Mouse (Mus musculus): ENCODE data around the gene Tnks2. TPM values are rescaled to one million over a fixed set of nuclear protein-coding genes. Genes with fewer than 3 reads are reported as not detected.
A peak's percentile ranks its signal among the peaks of the same experiment; 100 is the strongest.

Gene Tnks2
- polyA plus RNA-seq, 1 experiment from 2014 or later: 80.8 TPM

GRCm38 (mm10) chr19:36913064-36913463 lies 79.0 kb downstream of the Tnks2 start:
- 74% methylated on average over 7 of the region's 7 CpGs for WGBS
- H3K27me3 ChIP-seq (ENCODE audit: control insufficient read depth, insufficient read depth, low read length): peaks cover 5% of the 10 kb centered on the region; the same call in 1 of the 2 replicates
- no peaks in the 10 kb centered on the region for H3K4me1 ChIP-seq (replicated peaks; ENCODE audit: control insufficient read depth, insufficient read depth, low read length)
- H3K27ac ChIP-seq (ENCODE audit: low read depth, low read length): no peak overlapping the region
- no peaks in the 10 kb centered on the region for H3K36me3 ChIP-seq (ENCODE audit: control insufficient read depth, insufficient read depth, low read length)
- no peak for ATAC-seq (ENCODE audit: low FRiP score)
- no peak for DNase-seq (ENCODE audit: low spot score)
- no peak overlapping the region for H3K9ac ChIP-seq (ENCODE audit: low read depth, low read length)
- H3K4me3 ChIP-seq (ENCODE audit: low read depth, low read length): no peak overlapping the region
- H3K4me2 ChIP-seq (replicated peaks; ENCODE audit: low read depth, low read length): no peak overlapping the region
- no peaks in the 10 kb centered on the region for H3K9me3 ChIP-seq (ENCODE audit: control insufficient read depth, low read length)

- no peaks in the 10 kb centered on the region for H3K36me3 ChIP-seq (ENCODE audit: control insufficient read depth, insufficient read depth, low read length)
- DNase-seq (ENCODE audit: low spot score) (no peak), ATAC-seq (ENCODE audit: low FRiP score) (no peak)
- no peak overlapping the region for H3K4me2 ChIP-seq (replicated peaks; ENCODE audit: low read depth, low read length)
- WGBS: 80% methylated on average over 4 of the region's 4 CpGs
- no peaks in the 10 kb centered on the region for H3K9me3 ChIP-seq (ENCODE audit: control insufficient read depth, low read length)
- H3K27ac ChIP-seq (ENCODE audit: low read depth, low read length): no peak overlapping the region
- no peak overlapping the region for H3K4me3 ChIP-seq (ENCODE audit: low read depth, low read length)
- H3K4me1 ChIP-seq (replicated peaks; ENCODE audit: control insufficient read depth, insufficient read depth, low read length): no peaks in the 10 kb centered on the region
- no peak overlapping the region for H3K9ac ChIP-seq (ENCODE audit: low read depth, low read length)
- H3K27me3 ChIP-seq (ENCODE audit: control insufficient read depth, insufficient read depth, low read length): peaks cover 2% of the 10 kb centered on the region; the same call in 1 of the 2 replicates
Measured at GRCm38 (mm10) chr19:36916206-36916605, 82.2 kb downstream of the Tnks2 start.

- H3K27me3 ChIP-seq (ENCODE audit: control insufficient read depth, insufficient read depth, low read length): no peaks in the 10 kb centered on the region
- no peaks in the 10 kb centered on the region for H3K36me3 ChIP-seq (ENCODE audit: control insufficient read depth, insufficient read depth, low read length)
- 94% methylated on average over 1 of the region's 1 CpGs for WGBS
- ATAC-seq (ENCODE audit: low FRiP score) (no peak), DNase-seq (ENCODE audit: low spot score) (no peak)
- H3K4me2 ChIP-seq (replicated peaks; ENCODE audit: low read depth, low read length): no peak overlapping the region
- no peak overlapping the region for H3K9ac ChIP-seq (ENCODE audit: low read depth, low read length)
- H3K27ac ChIP-seq (ENCODE audit: low read depth, low read length): no peak overlapping the region
- H3K9me3 ChIP-seq (ENCODE audit: control insufficient read depth, low read length): no peaks in the 10 kb centered on the region
- H3K4me3 ChIP-seq (ENCODE audit: low read depth, low read length): 0 out of 2 replicates have a peak overlapping the region, but pooled peaks have one; percentile 6
- H3K4me1 ChIP-seq (replicated peaks; ENCODE audit: control insufficient read depth, insufficient read depth, low read length): no peaks in the 10 kb centered on the region
Measured at GRCm38 (mm10) chr19:36916876-36917389, 82.9 kb downstream of the Tnks2 start.

GRCm38 (mm10) chr19:36918441-36919301 lies 84.6 kb downstream of the Tnks2 start:
- Histone ChIP-seq H3K4me1 (replicated peaks; ENCODE audit: control insufficient read depth, insufficient read depth, low read length) (no peaks in the 10 kb centered on the region), H3K9ac (ENCODE audit: low read depth, low read length) (peak overlapping the region; percentile 94), H3K4me3 (ENCODE audit: low read depth, low read length) (peak overlapping the region; percentile 88), H3K27me3 (ENCODE audit: control insufficient read depth, insufficient read depth, low read length) (no peaks in the 10 kb centered on the region), H3K27ac (ENCODE audit: low read depth, low read length) (peak overlapping the region; percentile 91), H3K9me3 (ENCODE audit: control insufficient read depth, low read length) (no peaks in the 10 kb centered on the region), H3K4me2 (replicated peaks; ENCODE audit: low read depth, low read length) (peak overlapping the region; percentile 63), H3K36me3 (ENCODE audit: control insufficient read depth, insufficient read depth, low read length) (no peaks in the 10 kb centered on the region)
- peak; percentile 90 for ATAC-seq (ENCODE audit: low FRiP score)
- peak; percentile 85 for DNase-seq (ENCODE audit: low spot score)
- WGBS: 0% methylated on average over 70 of the region's 85 CpGs

GRCm38 (mm10) chr19:36919466-36919865 lies 85.4 kb downstream of the Tnks2 start, which contains the start of gene Fgfbp3:
Gene Fgfbp3, minus strand, starts transcription at chr19:36919615.
- Histone ChIP-seq H3K27me3 (ENCODE audit: control insufficient read depth, insufficient read depth, low read length) (no peaks in the 10 kb centered on the region), H3K9ac (ENCODE audit: low read depth, low read length) (peak within 1 kb of the TSS; percentile 94), H3K4me2 (replicated peaks; ENCODE audit: low read depth, low read length) (peak within 1 kb of the TSS; percentile 63), H3K4me1 (replicated peaks; ENCODE audit: control insufficient read depth, insufficient read depth, low read length) (no peaks in the 10 kb centered on the region), H3K36me3 (ENCODE audit: control insufficient read depth, insufficient read depth, low read length) (no peaks in the 10 kb centered on the region), H3K9me3 (ENCODE audit: control insufficient read depth, low read length) (no peaks in the 10 kb centered on the region), H3K4me3 (ENCODE audit: low read depth, low read length) (peak within 1 kb of the TSS; percentile 88), H3K27ac (ENCODE audit: low read depth, low read length) (peak within 1 kb of the TSS; percentile 91)
- ATAC-seq (ENCODE audit: low FRiP score) (peak; percentile 54), DNase-seq (ENCODE audit: low spot score) (peak; percentile 49)
- 7% methylated on average over 12 of the region's 12 CpGs for WGBS

GRCm38 (mm10) chr19:36922015-36922414 lies 88.0 kb downstream of the Tnks2 start:
- peak; percentile 56 for DNase-seq (ENCODE audit: low spot score)
- H3K4me3 ChIP-seq (ENCODE audit: low read depth, low read length): no peak overlapping the region
- no peak overlapping the region for H3K4me2 ChIP-seq (replicated peaks; ENCODE audit: low read depth, low read length)
- no peak overlapping the region for H3K9ac ChIP-seq (ENCODE audit: low read depth, low read length)
- peaks cover 3% of the 10 kb centered on the region; the same call in 1 of the 2 replicates for H3K4me1 ChIP-seq (replicated peaks; ENCODE audit: control insufficient read depth, insufficient read depth, low read length)
- WGBS: 44% methylated on average over 2 of the region's 2 CpGs
- H3K36me3 ChIP-seq (ENCODE audit: control insufficient read depth, insufficient read depth, low read length): no peaks in the 10 kb centered on the region
- no peak for ATAC-seq (ENCODE audit: low FRiP score)
- no peak overlapping the region for H3K27ac ChIP-seq (ENCODE audit: low read depth, low read length)
- no peaks in the 10 kb centered on the region for H3K9me3 ChIP-seq (ENCODE audit: control insufficient read depth, low read length)
- no peaks in the 10 kb centered on the region for H3K27me3 ChIP-seq (ENCODE audit: control insufficient read depth, insufficient read depth, low read length)

GRCm38 (mm10) chr19:36922936-36923335 lies 88.9 kb downstream of the Tnks2 start:
- Histone ChIP-seq H3K27me3 (ENCODE audit: control insufficient read depth, insufficient read depth, low read length) (no peaks in the 10 kb centered on the region), H3K9me3 (ENCODE audit: control insufficient read depth, low read length) (no peaks in the 10 kb centered on the region), H3K4me1 (replicated peaks; ENCODE audit: control insufficient read depth, insufficient read depth, low read length) (peaks cover 3% of the 10 kb centered on the region; the same call in 1 of the 2 replicates), H3K9ac (ENCODE audit: low read depth, low read length) (no peak overlapping the region), H3K4me3 (ENCODE audit: low read depth, low read length) (no peak overlapping the region), H3K27ac (ENCODE audit: low read depth, low read length) (no peak overlapping the region), H3K36me3 (ENCODE audit: control insufficient read depth, insufficient read depth, low read length) (no peaks in the 10 kb centered on the region), H3K4me2 (replicated peaks; ENCODE audit: low read depth, low read length) (no peak overlapping the region)
- 61% methylated on average over 3 of the region's 3 CpGs for WGBS
- no peak for DNase-seq (ENCODE audit: low spot score)
- no peak for ATAC-seq (ENCODE audit: low FRiP score)

- H3K27me3 ChIP-seq (ENCODE audit: control insufficient read depth, insufficient read depth, low read length): no peaks in the 10 kb centered on the region
- peak within 1 kb of the TSS; percentile 80 for H3K4me2 ChIP-seq (replicated peaks; ENCODE audit: low read depth, low read length)
- WGBS: under 1% methylated on average over 72 of the region's 98 CpGs
- ATAC-seq (ENCODE audit: low FRiP score) (peak; percentile 98), DNase-seq (ENCODE audit: low spot score) (peak; percentile 94)
- peak within 1 kb of the TSS; percentile 96 for H3K4me3 ChIP-seq (ENCODE audit: low read depth, low read length)
- H3K9me3 ChIP-seq (ENCODE audit: control insufficient read depth, low read length): no peaks in the 10 kb centered on the region
- peak within 1 kb of the TSS; percentile 86 for H3K27ac ChIP-seq (ENCODE audit: low read depth, low read length)
- H3K9ac ChIP-seq (ENCODE audit: low read depth, low read length): peak within 1 kb of the TSS; percentile 92
- peaks cover 3% of the 10 kb centered on the region; the same call in 1 of the 2 replicates for H3K4me1 ChIP-seq (replicated peaks; ENCODE audit: control insufficient read depth, insufficient read depth, low read length)
- H3K36me3 ChIP-seq (ENCODE audit: control insufficient read depth, insufficient read depth, low read length): no peaks in the 10 kb centered on the region
Measured at GRCm38 (mm10) chr19:36925671-36926552, 91.9 kb downstream of the Tnks2 start, which contains the start of gene Btaf1. Gene Btaf1, plus strand, starts transcription at chr19:36926079.
